Mouse (Mus musculus) granulocyte monocyte progenitor cell, adult 5-6 weeks (primary cell): ENCODE results near the gene Ccdc141. TPM values are rescaled to one million over a fixed set of nuclear protein-coding genes. Genes with fewer than 3 reads are reported as not detected.

ENCODE experiments used
- ATAC-seq: replicated peaks from 2 replicates; pipeline ENCODE4 v1.8.0; 2016; ENCODE audit warnings: mild to moderate bottlenecking, moderate TSS enrichment, inconsistent platforms; ENCODE audit not compliant: poor library complexity, severe bottlenecking
- total RNA-seq, 2 experiments: library from RNA; stranded (forward) in 1 of 2; stranded (reverse) in 1 of 2; fragments of 200-712, 200-1000 nt in 1 of 2; fragments of >200 nt in 1 of 2; fragmentation: Nextera tagmentation in 1 of 2; gene quantifications; 2 replicates each; pipeline ENCODE4 v1.2.3; 2014 to 2017

The Ccdc141 gene
- total RNA-seq, 2 experiments from 2014 or later = not detected

DNA sequence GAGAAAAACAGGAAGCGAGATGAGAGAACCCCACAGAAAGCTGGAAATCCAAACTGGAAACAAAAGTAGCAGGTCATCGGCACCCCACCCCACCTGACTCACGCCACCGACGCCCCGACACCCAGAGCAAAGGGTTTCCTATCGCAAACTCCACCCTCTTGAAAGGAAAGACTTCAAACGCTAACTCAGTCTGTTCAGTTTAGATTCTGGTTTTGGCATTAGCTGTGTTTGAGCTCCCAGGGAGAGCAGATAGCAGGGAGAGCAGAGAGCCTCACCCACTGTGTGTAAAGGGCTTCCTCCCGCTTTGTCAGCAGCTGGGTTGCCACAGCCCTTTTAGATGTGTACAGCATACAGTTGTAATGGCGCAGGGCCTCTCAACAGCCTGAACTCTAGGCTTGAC lies 6.0 kb upstream of the Ccdc141 start:
- ATAC-seq = peak; percentile 67

DNA sequence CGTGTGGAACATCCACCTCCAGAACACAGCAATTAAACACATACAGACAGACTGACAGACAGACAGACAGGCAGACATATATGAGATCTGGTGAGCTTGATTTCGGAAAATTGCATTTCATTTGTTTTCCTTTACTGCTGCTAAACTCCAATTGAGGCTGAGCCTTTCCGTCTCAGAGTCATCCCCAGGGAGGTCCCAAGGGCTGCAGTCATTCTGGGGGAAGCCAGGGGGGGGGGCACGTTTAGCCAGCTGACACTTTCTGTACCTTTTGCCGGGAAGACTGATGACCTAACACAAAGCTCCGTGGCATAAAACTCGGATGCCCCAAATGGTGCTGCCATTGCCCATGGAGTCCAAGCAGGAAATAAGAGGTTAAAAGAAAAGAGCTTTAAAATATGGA lies 5.0 kb upstream of the Ccdc141 start:
- ATAC-seq = no peak

DNA sequence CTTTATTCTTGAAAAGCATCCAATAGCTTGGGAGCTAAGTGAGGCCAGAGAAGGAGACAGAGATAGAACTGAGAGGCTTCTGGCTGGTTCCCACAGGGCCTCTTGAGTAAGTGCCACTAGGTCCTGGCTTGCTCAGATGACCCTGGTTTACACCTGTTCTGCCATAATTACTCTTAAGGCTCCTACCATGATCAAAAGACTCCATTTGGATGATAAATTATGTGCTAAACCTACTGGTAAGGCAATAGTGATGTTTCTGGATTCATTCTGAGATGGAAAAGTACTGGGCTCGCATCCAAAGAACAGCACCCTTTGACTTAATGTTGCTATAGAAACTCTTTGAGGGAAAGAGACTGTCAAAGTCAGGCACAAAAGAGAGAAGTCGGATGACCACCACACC lies 3.9 kb upstream of the Ccdc141 start:
- ATAC-seq = no peak

DNA sequence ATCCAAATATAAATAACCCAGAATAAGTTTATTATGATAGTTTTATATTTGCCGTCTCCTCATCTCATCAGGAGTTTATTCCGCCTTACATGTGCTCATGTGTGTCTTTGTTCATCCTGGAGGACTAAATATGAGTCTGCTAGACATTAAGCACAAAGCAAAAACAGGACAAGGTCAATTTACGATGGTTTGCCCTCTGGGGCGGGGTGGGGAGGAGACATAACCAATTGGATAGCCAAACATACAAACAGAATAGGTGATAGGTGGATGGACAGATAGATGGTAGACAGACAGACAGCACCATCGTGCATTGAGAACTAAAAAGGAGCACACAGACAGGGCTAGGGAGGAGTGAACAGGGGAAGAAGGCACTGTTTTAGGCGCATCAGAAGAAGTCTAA lies 3.4 kb upstream of the Ccdc141 start:
- ATAC-seq = no peak

DNA sequence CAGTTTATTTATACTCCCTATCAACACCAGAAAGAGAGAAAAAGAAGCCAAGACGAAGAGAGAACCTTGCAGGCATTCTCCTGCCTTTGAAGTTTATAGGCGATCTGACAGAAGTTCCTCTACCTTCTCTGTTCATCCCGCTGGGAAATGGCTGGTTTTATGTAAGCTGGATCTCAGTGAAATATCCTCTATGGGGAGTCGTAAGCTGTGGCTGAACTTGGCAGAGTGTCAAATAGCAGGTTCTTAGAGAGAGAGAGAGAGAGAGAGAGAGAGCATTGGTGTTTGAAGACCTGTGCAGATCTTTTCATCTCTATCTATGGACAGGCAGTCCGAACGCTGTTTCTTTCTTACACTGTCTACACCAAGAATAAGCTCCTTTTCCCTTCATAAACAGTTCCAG lies 2.9 kb upstream of the Ccdc141 start:
- no peak for ATAC-seq

DNA sequence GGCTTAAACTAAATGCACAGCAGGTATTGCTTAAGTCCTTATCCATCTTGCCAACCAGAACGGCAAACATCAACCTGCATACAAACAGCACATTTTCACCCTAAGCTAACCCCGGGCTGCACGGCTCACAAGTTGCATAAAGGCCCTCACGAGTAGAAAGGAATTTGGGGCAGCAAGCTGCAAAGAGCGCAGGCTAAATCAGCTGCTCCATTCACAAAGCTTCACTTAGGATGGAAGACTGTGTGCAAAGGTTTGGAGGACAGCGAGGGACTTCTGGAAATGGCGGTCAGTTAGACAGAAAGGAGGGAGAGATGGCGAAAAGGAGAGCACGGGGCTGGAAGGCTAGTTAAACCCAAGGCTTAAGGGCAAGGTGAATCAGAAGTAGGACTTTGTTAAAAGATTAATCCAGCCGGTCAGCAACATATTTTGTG lies 1.8 kb upstream of the Ccdc141 start:
- no peak for ATAC-seq

DNA sequence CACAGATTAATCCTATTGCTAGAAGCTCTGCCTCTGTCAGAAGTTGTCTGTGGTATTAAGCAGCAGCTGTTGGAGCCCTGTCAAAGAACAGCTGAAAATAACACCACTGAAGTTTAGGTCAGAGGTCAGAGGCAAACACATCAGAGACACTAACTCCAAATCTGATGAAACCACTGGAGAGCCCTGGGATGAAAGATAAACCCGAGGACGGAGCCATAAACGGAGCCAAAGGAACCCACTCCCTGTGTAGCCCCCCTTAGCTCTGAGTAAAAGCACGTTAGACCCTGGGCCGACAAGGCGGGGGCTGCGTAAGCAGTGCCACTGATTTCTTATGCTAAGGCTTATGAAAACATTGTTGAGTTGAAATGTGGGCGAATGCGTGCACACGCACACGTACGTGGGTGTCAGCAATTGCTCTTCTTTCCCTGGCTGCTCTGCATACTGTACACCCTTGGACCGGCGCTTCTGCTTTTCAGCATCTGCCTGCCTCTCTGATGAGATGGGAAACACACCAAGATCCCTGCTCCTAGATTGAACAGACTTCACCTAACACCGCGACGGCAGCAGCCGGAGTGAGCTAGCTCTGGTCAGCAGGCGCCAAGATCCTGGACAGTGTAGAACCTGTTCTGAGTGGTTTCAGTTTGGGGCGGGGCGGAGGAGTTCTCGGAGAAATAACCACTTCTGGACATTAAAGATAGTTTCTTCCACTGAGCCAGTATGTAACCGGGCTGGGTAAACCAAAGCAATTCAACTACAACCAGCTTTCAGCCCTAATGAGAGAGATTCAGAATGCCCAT lies 1.2 kb upstream of the Ccdc141 start:
- ATAC-seq = no peak

DNA sequence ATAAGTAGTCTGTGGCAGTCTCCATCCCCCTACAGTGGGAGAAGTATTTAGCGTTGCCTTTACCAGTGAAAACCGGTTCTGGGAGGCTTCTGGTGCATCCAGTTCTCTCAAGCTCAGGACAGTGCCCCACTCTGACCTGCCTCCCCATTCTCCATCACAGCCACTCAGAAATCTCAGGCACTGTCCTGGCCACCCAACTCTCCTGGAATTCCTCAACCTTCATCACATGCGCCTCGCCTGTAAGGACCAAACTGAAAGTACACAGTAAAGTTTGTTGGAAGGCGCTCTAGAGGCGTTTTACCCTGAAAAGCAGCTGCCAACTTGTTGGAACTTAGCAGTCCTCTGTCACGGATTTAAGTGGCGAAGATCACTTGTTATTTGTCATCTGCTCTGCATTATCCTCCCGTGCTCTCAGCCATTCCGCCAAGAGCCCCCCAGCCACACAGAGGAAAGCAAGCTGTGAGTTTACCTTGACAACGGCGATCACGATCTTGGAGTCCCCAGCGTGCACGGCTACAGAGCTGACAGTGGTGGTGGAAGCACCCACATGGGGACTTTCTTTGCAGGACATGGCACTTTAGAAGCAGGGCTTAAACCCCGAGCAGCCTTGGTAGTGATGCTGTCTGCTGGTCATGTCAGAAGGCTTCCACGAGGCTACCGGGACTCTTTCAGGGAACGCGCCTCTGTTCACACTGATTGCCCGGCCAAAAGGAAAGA lies 362 bp downstream of the Ccdc141 start:
- ATAC-seq = peak; percentile 63

DNA sequence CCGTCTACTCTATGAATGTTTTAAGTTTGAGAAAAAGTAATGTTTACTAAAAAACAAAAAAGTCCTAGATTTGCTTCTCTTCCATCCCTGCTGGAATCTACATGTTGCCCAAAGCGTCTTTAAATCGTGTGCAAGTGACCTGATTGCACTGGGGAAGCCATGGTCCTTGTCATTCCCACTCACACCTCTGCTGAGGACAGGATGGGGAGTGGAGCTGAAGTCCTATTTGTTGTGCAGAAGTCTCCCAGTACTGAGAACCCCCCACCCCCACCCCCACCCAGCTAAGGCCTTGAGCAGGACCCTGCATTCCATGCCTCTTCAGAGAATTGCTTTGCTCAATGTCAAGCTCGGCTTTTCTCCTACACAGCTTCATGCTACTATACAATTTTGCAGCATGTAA lies 1.2 kb downstream of the Ccdc141 start:
- no peak for ATAC-seq

DNA sequence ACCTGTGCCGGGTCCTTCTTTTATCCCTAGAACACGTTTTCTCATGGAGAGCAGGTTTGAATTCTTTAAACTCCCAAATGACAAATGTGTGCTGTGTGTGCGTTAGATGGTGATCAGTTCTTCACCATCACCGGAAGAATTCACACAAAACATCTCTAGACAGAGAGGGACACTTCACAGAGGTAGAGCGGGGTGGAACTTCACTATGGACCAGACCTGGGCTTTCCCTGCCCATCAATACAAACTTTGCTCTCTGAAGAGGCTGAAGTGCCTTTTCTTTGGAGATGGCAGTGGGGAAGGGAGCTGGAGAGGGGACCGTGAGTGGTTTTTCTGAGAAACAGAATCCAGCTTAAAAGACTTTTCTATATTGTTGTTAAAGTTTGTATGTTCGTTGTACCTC lies 1.7 kb downstream of the Ccdc141 start:
- ATAC-seq = no peak

DNA sequence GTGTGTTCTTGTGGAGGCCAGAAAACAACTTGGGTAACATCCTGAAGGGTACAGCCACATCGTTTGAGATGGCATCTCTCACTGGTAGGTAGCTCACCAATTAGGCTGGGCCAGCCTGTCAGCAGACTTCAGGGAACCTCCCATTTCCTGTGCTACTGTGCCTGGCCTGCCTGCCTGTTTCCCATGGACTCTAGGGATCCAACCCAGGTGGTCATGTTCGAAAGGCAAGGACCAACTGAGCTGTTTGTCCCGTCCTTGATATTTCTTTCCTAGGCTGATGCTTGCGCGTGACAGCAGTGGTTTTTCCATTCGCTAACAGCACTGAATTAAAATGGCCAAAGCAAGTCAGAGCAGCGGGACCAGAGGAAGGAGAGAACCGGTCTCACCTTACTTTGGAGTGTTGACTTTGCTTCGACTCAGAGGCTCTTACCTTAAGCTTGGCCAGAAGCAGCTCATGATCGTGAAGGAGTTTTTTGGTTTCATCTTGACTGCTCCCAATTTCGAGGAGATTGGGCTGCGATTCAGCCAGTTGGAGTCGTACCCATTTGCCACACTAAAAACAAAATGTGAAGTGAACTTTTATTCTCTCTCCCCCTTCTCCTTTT lies 2.3 kb downstream of the Ccdc141 start:
- ATAC-seq = no peak

DNA sequence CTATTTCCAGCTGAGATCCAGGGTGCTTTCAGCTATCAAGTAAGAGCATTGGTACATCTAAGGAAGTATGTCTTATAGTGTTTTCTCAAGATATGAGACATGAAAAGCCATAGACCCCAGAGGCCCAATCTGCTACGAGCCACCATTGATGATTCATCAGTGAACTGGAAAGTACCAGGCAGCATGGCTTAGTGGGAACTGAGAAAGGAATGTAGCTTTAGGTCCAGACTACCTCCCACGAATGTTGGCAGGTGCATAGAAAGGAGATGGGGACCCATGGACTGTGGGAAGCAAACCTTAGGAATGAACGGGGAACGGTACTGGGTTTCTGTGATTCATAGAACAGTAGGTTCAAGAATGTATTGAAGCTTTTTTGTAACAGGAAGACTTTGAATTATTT lies 4.1 kb downstream of the Ccdc141 start:
- ATAC-seq = no peak

DNA sequence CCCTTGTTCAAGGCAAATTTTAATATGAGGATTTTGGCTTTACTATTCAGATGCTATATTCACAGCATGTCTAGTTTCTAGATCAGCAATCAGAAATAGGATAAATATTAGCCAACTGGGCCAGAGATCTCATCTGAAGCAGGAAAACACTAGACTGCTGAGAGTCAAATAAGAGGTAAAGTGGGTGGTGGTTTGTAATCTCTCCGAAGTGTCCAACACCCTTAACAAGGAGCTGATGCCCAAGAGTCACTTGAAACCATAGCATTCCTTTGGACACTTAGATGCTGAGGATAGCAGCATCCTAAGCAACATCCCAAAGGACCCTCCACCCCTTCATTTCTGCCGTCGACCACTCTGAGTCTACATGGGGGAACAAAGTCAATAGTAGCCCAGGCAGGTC lies 5.8 kb downstream of the Ccdc141 start:
- no peak for ATAC-seq

DNA sequence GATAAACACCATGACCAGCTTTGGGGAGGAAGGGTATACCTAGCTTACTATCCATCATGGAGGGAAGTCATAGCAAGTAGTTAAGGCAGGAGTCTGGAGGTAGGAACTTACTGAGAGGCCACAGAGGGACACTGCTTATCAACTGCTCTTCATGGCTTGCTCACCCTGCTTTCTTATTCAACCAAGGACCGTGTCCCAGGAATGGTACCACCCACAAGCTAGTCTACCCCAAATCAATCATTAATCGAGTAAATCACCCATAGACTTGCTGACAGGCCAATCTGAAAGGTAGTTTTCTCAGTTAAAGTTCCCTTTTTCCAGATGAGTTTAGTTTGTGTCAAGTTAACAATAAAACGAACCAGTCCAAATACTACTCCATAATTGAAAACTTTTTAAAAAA lies 7.1 kb downstream of the Ccdc141 start:
- ATAC-seq = no peak

DNA sequence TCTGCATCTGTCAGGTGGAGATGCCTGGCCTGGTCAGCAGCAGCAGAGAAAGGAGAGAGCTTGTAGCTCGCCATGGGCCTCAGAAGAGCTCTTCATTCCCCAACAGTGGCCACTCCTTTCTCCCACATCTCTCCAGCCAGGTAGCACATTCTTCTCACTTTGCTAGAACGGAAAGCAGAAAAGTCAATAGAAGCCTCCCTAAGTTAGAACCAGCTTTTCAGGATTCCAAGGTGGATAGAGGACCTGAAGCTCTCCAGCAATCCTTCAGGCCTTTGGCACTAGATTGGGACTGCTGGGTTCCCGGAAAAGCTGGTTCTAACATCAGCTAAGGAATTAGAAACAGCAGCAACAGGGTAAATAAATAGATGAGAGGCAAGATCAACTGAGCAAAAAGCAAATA lies 8.3 kb downstream of the Ccdc141 start:
- no peak for ATAC-seq

DNA sequence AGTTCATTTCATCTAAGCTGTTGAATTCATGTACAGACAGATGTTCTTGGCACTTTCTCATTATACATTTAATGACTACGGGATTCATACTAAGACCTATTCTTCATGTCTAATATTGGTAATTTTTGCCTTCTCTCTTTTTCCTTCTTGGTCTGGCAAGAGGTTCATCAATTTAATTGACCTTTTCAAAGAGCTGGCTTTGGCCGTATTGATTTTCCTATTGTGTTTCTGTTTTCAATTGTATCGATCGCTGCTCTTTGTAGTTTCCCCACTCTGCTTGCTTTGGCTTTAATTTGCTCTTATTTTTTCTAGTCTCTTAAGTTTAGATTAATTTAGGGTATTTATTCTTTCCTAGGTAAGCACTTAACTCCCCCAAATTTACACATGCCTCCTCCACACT lies 12.9 kb downstream of the Ccdc141 start:
- ATAC-seq = no peak

DNA sequence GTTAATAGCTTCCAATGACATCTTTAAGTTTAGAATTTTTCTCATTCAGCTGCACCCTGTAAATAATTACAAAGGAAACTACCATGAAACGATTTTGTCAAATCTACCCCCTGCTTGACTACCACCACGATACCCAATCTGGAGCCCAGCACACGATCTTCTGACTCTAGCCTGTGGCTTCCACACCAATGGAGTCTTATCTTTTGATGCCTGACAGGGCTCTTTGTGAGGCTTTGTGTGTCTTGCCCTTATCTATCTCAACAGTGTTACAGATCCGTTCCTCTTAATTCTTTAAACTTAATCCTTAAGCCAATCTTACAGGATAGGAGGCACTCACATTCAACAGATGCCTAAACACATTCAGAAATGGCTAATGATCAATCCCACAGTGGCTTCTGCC lies 16.4 kb downstream of the Ccdc141 start:
- no peak for ATAC-seq

DNA sequence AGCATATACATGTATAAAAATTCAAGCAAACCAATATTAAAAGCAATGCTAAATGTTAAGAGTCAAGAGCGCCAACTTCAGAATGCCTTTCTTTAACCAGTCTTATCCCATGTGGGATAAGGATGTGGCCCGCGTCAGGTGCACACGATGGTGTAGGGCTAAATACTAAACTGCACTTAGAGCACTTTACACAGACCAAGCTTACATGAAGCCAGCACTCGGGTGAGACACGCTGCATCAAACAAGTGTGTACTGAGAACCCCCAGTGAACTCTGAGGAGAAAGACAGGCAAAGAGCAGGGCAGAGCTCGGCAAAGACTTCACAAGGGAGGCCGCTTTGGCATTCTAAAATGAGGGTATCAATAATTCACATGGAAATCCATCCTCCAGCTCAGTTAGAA lies 19.2 kb downstream of the Ccdc141 start:
- no peak for ATAC-seq

DNA sequence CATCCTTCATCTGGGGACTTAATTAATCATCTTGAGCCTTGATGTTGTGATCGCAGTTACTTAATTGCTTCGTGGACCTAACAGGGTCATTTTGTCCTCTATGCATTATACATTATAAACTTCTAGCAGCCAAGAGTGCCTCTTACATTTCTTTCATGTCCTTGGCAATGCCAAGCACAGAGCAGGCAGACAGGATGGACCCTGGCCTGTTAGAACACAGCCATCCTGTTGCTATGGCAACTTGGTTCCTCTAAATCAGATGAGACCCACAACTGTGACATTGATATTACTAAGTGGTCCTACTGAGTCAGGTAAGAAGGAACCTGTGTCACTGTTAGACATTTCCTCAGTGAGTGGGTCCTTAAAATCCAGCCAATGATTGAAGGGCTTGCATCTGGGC lies 20.9 kb downstream of the Ccdc141 start:
- no peak for ATAC-seq

DNA sequence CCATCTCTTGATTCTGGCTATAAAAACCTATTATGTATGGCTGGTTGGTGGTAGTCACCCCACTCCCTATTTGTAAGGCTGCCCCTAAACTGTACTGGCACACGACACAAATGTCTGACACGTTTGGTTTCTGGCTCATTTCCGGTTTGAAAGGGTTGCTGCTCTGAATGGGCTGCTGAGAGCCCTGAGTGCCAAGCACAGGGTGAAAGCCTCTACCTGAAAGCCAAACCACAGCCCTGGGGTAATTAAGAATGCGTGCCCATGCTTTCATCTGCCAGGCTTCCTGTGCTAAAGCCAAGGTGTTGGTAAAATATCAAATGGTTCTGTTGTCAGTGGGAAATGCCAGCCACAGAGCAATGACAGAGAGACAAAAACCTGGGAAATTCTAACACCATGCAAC lies 22.2 kb downstream of the Ccdc141 start:
- ATAC-seq = no peak

DNA sequence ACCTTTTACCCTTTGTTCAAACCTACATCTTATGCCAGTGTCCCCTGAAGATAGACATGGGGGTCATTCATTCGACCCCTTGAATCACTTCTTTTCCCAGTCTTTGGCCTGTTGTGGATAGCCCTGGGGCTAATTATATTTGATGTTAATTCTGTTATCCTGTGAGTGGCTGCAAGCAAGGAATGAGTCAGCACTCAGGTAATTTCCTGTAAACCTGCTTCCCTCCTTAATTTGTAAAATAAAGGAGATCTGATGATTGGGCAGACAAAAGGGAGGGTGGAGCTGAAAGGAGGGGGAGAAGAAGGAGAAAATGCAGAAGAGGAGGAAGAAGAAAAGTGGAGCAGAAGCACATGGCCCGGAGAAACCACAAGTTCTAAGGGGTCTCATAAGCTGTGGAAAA lies 23.5 kb downstream of the Ccdc141 start:
- no peak for ATAC-seq

DNA sequence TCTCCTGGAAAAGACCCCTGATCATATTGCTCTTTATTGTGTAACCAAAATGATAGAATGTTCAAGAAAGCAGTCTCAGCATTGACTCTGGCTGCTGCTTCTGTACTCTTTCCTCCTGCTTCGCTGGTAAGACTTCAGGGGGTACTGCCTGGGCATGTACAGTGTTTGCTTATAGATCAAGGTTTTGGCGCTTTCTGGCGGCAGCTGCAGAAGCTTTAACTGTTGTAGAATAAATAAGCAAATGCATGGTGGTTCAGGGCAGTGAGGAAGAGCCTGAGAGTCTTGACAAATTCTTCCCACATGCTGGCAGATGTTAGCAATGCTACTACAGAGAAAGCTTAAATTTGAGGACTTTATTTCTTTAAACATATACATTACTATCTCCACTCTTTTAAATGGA lies 24.1 kb downstream of the Ccdc141 start:
- ATAC-seq = no peak
